Mouse (Mus musculus): ENCODE measurements around the gene Slc9a5. TPM values are rescaled to one million over a fixed set of nuclear protein-coding genes. Genes with fewer than 3 reads are reported as not detected.

Gene Slc9a5
- polyA plus RNA-seq (2015; fragmentation: Nextera tagmentation; extraction: Ambion mirVana) = 0.45 and 0.52 TPM in 2 replicates

GRCm38 (mm10) chr8:105348450-105349095 is at the start of gene Slc9a5:
Slc9a5 (plus strand) TSS chr8:105348843.

GRCm38 (mm10) chr8:105305211-105306145 is 43.2 kb upstream of the Slc9a5 start, which contains the start of gene Elmo3:
Elmo3 (plus strand) TSS chr8:105305601.

GRCm38 (mm10) chr8:105326141-105326672 is 22.4 kb upstream of the Slc9a5 start, which contains the start of the genes Lrrc29 and Tmem208:
Lrrc29 (minus strand) TSS chr8:105326278.
Tmem208 (plus strand) TSS chr8:105326354.

GRCm38 (mm10) chr8:105347428-105348221 is 1.0 kb upstream of the Slc9a5 start, which contains the start of gene Fhod1:
Fhod1 (minus strand) TSS chr8:105347953.

GRCm38 (mm10) chr8:105373032-105373431 is 24.4 kb downstream of the Slc9a5 start, which contains the start of gene Plekhg4:
Plekhg4 (plus strand) TSS chr8:105373274.

GRCm38 (mm10) chr8:105413391-105413790 is 64.7 kb downstream of the Slc9a5 start, which contains the start of the genes Kctd19 and Lrrc36:
Kctd19 (minus strand) TSS chr8:105413502.
Lrrc36 (plus strand) TSS chr8:105413571.

MicroRNAs encoded within 50 kb of the gene (microRNA counts, 519-probe panel; counts per million panel counts)
- 2,628 counts per million, percentile 69 among the panel's probes with 10 or more counts for microRNA mmu-miR-328

Small RNA genes lying within 50 kb of the gene (microRNA-seq; reads per million reads assigned to microRNA genes)
- gene Gm27320 (0 reads per million in 2 experiments), gene Mir328 (353 to 381 reads per million in 2 experiments)

Other genes with a start within 250 kb of the Slc9a5 start
- gene Ces4a, start 217.0 kb upstream of the Slc9a5 start, polyA plus RNA-seq (2015; fragmentation: Nextera tagmentation; extraction: Ambion mirVana) = not detected in 2 replicates
- 32.1 and 36.8 TPM in 2 replicates for gene Cbfb, start 178.2 kb upstream of the Slc9a5 start, polyA plus RNA-seq (2015; fragmentation: Nextera tagmentation; extraction: Ambion mirVana)
- 13.8 and 14.6 TPM in 2 replicates for gene D230025D16Rik, start 123.7 kb upstream of the Slc9a5 start, polyA plus RNA-seq (2015; fragmentation: Nextera tagmentation; extraction: Ambion mirVana)
- gene B3gnt9, start 93.7 kb upstream of the Slc9a5 start, polyA plus RNA-seq (2015; fragmentation: Nextera tagmentation; extraction: Ambion mirVana) = 12.4 and 15.0 TPM in 2 replicates
- gene Tradd, start 84.2 kb upstream of the Slc9a5 start, polyA plus RNA-seq (2015; fragmentation: Nextera tagmentation; extraction: Ambion mirVana) = 6.5 and 10.0 TPM in 2 replicates
- 0.85 and 2.0 TPM in 2 replicates for gene Fbxl8, start 84.2 kb upstream of the Slc9a5 start, polyA plus RNA-seq (2015; fragmentation: Nextera tagmentation; extraction: Ambion mirVana)
- 0.11 and 0.18 TPM in 2 replicates for gene Hsf4, start 79.0 kb upstream of the Slc9a5 start, polyA plus RNA-seq (2015; fragmentation: Nextera tagmentation; extraction: Ambion mirVana)
- 19.7 and 19.8 TPM in 2 replicates for gene Nol3, start 72.7 kb upstream of the Slc9a5 start, polyA plus RNA-seq (2015; fragmentation: Nextera tagmentation; extraction: Ambion mirVana)
- gene 4931428F04Rik, start 59.0 kb upstream of the Slc9a5 start, polyA plus RNA-seq (2015; fragmentation: Nextera tagmentation; extraction: Ambion mirVana) = 2.1 TPM in 2 replicates
- 4.2 and 6.3 TPM in 2 replicates for gene Exoc3l, start 52.7 kb upstream of the Slc9a5 start, polyA plus RNA-seq (2015; fragmentation: Nextera tagmentation; extraction: Ambion mirVana)
- gene E2f4, start 51.2 kb upstream of the Slc9a5 start, polyA plus RNA-seq (2015; fragmentation: Nextera tagmentation; extraction: Ambion mirVana) = 28.1 and 28.5 TPM in 2 replicates
- gene Elmo3, start 43.2 kb upstream of the Slc9a5 start, polyA plus RNA-seq (2015; fragmentation: Nextera tagmentation; extraction: Ambion mirVana) = 2.3 and 3.0 TPM in 2 replicates
- 2.5 and 2.8 TPM in 2 replicates for gene Lrrc29, start 22.6 kb upstream of the Slc9a5 start, polyA plus RNA-seq (2015; fragmentation: Nextera tagmentation; extraction: Ambion mirVana)
- gene Tmem208, start 22.5 kb upstream of the Slc9a5 start, polyA plus RNA-seq (2015; fragmentation: Nextera tagmentation; extraction: Ambion mirVana) = 70.3 and 73.5 TPM in 2 replicates
- 0.82 and 1.1 TPM in 2 replicates for gene Fhod1, start 890 bp upstream of the Slc9a5 start, polyA plus RNA-seq (2015; fragmentation: Nextera tagmentation; extraction: Ambion mirVana)
- gene Plekhg4, start 24.4 kb downstream of the Slc9a5 start, polyA plus RNA-seq (2015; fragmentation: Nextera tagmentation; extraction: Ambion mirVana) = 0.12 and 0.18 TPM in 2 replicates
- 0.29 TPM in 1 of 2 replicates, not detected in the other for gene Kctd19, start 64.7 kb downstream of the Slc9a5 start, polyA plus RNA-seq (2015; fragmentation: Nextera tagmentation; extraction: Ambion mirVana)
- gene Lrrc36, start 64.7 kb downstream of the Slc9a5 start, polyA plus RNA-seq (2015; fragmentation: Nextera tagmentation; extraction: Ambion mirVana) = 0.94 and 1.2 TPM in 2 replicates
- gene Tppp3, start 122.7 kb downstream of the Slc9a5 start, polyA plus RNA-seq (2015; fragmentation: Nextera tagmentation; extraction: Ambion mirVana) = 630 and 718 TPM in 2 replicates
- gene Zdhhc1, start 148.1 kb downstream of the Slc9a5 start, polyA plus RNA-seq (2015; fragmentation: Nextera tagmentation; extraction: Ambion mirVana) = 22.4 and 24.2 TPM in 2 replicates
- gene Hsd11b2, start 169.9 kb downstream of the Slc9a5 start, polyA plus RNA-seq (2015; fragmentation: Nextera tagmentation; extraction: Ambion mirVana) = 6.9 TPM in 2 replicates
- gene Atp6v0d1, start 217.2 kb downstream of the Slc9a5 start, polyA plus RNA-seq (2015; fragmentation: Nextera tagmentation; extraction: Ambion mirVana) = 57.6 and 67.5 TPM in 2 replicates